Mouse (Mus musculus): ENCODE measurements around the gene Fabp7. TPM values are rescaled to one million over a fixed set of nuclear protein-coding genes. Genes with fewer than 3 reads are reported as not detected.

Fabp7 gene
- polyA plus RNA-seq, 1 experiment from 2014 or later = 31.2 TPM

GRCm38 (mm10) chr10:57745452-57745851 is 39.2 kb upstream of the Fabp7 start:
- Histone ChIP-seq H3K4me2 (replicated peaks; ENCODE audit: low read depth) (no peak overlapping the region), H3K27me3 (ENCODE audit: control insufficient read depth, insufficient read depth, low read length) (no peaks in the 10 kb centered on the region), H3K36me3 (ENCODE audit: control insufficient read depth, insufficient read depth, low read length) (no peaks in the 10 kb centered on the region), H3K27ac (replicated peaks) (no peak overlapping the region), H3K9me3 (ENCODE audit: control insufficient read depth, low read length) (no peaks in the 10 kb centered on the region), H3K4me3 (ENCODE audit: low read depth, low read length) (no peak overlapping the region), H3K9ac (ENCODE audit: low read length) (no peak overlapping the region), H3K4me1 (replicated peaks; ENCODE audit: control insufficient read depth, insufficient read depth) (no peaks in the 10 kb centered on the region)
- ATAC-seq (ENCODE audit: low FRiP score, low TSS enrichment) (no peak), DNase-seq (ENCODE audit: low spot score) (no peak)
- TF ChIP-seq EP300 (optimal IDR thresholded peaks at IDR 0.05) (no peak), CTCF (IDR thresholded peaks at IDR 0.05; ENCODE audit: low read depth) (no peak)

- ATAC-seq (ENCODE audit: low FRiP score, low TSS enrichment) = no peak
- H3K4me3 ChIP-seq (ENCODE audit: low read depth, low read length) = no peak overlapping the region
- no peaks in the 10 kb centered on the region for H3K36me3 ChIP-seq (ENCODE audit: control insufficient read depth, insufficient read depth, low read length)
- no peak overlapping the region for H3K27ac ChIP-seq (replicated peaks)
- no peak for DNase-seq (ENCODE audit: low spot score)
- H3K4me2 ChIP-seq (replicated peaks; ENCODE audit: low read depth) = no peak overlapping the region
- no peaks in the 10 kb centered on the region for H3K27me3 ChIP-seq (ENCODE audit: control insufficient read depth, insufficient read depth, low read length)
- no peak overlapping the region for H3K9ac ChIP-seq (ENCODE audit: low read length)
- TF ChIP-seq CTCF (IDR thresholded peaks at IDR 0.05; ENCODE audit: low read depth) = no peak
- TF ChIP-seq EP300 (optimal IDR thresholded peaks at IDR 0.05) = no peak
- H3K9me3 ChIP-seq (ENCODE audit: control insufficient read depth, low read length) = no peaks in the 10 kb centered on the region
- no peaks in the 10 kb centered on the region for H3K4me1 ChIP-seq (replicated peaks; ENCODE audit: control insufficient read depth, insufficient read depth)
Measured at GRCm38 (mm10) chr10:57747127-57747526, 37.6 kb upstream of the Fabp7 start.

- WGBS = 56% methylated on average over 1 of the region's 1 CpGs
- no peak overlapping the region for H3K9ac ChIP-seq (ENCODE audit: low read length)
- no peaks in the 10 kb centered on the region for H3K4me1 ChIP-seq (replicated peaks; ENCODE audit: control insufficient read depth, insufficient read depth)
- ATAC-seq (ENCODE audit: low FRiP score, low TSS enrichment) = no peak
- H3K27me3 ChIP-seq (ENCODE audit: control insufficient read depth, insufficient read depth, low read length) = no peaks in the 10 kb centered on the region
- H3K36me3 ChIP-seq (ENCODE audit: control insufficient read depth, insufficient read depth, low read length) = no peaks in the 10 kb centered on the region
- no peaks in the 10 kb centered on the region for H3K9me3 ChIP-seq (ENCODE audit: control insufficient read depth, low read length)
- H3K27ac ChIP-seq (replicated peaks) = no peak overlapping the region
- no peak for DNase-seq (ENCODE audit: low spot score)
- H3K4me2 ChIP-seq (replicated peaks; ENCODE audit: low read depth) = no peak overlapping the region
- H3K4me3 ChIP-seq (ENCODE audit: low read depth, low read length) = no peak overlapping the region
- TF ChIP-seq CTCF (IDR thresholded peaks at IDR 0.05; ENCODE audit: low read depth) (no peak), EP300 (optimal IDR thresholded peaks at IDR 0.05) (no peak)
Measured at GRCm38 (mm10) chr10:57753343-57753742, 31.3 kb upstream of the Fabp7 start.

GRCm38 (mm10) chr10:57755201-57755736 is 29.4 kb upstream of the Fabp7 start:
- no peaks in the 10 kb centered on the region for H3K27me3 ChIP-seq (ENCODE audit: control insufficient read depth, insufficient read depth, low read length)
- TF ChIP-seq CTCF (IDR thresholded peaks at IDR 0.05; ENCODE audit: low read depth) (no peak), EP300 (optimal IDR thresholded peaks at IDR 0.05) (no peak)
- H3K9ac ChIP-seq (ENCODE audit: low read length) = no peak overlapping the region
- H3K4me2 ChIP-seq (replicated peaks; ENCODE audit: low read depth) = no peak overlapping the region
- no peak overlapping the region for H3K4me3 ChIP-seq (ENCODE audit: low read depth, low read length)
- no peak overlapping the region for H3K27ac ChIP-seq (replicated peaks)
- no peak for DNase-seq (ENCODE audit: low spot score)
- no peaks in the 10 kb centered on the region for H3K9me3 ChIP-seq (ENCODE audit: control insufficient read depth, low read length)
- no peak for ATAC-seq (ENCODE audit: low FRiP score, low TSS enrichment)
- H3K36me3 ChIP-seq (ENCODE audit: control insufficient read depth, insufficient read depth, low read length) = no peaks in the 10 kb centered on the region
- no peaks in the 10 kb centered on the region for H3K4me1 ChIP-seq (replicated peaks; ENCODE audit: control insufficient read depth, insufficient read depth)
- WGBS = 86% methylated on average over 2 of the region's 2 CpGs

- no peak for TF ChIP-seq EP300 (optimal IDR thresholded peaks at IDR 0.05)
- H3K4me3 ChIP-seq (ENCODE audit: low read depth, low read length) = no peak overlapping the region
- WGBS = 95% methylated on average over 2 of the region's 2 CpGs
- no peaks in the 10 kb centered on the region for H3K9me3 ChIP-seq (ENCODE audit: control insufficient read depth, low read length)
- no peak overlapping the region for H3K27ac ChIP-seq (replicated peaks)
- H3K4me1 ChIP-seq (replicated peaks; ENCODE audit: control insufficient read depth, insufficient read depth) = no peaks in the 10 kb centered on the region
- H3K27me3 ChIP-seq (ENCODE audit: control insufficient read depth, insufficient read depth, low read length) = no peaks in the 10 kb centered on the region
- no peaks in the 10 kb centered on the region for H3K36me3 ChIP-seq (ENCODE audit: control insufficient read depth, insufficient read depth, low read length)
- ATAC-seq (ENCODE audit: low FRiP score, low TSS enrichment) (no peak), DNase-seq (ENCODE audit: low spot score) (no peak)
- H3K4me2 ChIP-seq (replicated peaks; ENCODE audit: low read depth) = no peak overlapping the region
- no peak overlapping the region for H3K9ac ChIP-seq (ENCODE audit: low read length)
Measured at GRCm38 (mm10) chr10:57758999-57759398, 25.7 kb upstream of the Fabp7 start.

GRCm38 (mm10) chr10:57760694-57761093 is 24.0 kb upstream of the Fabp7 start:
- TF ChIP-seq EP300 (optimal IDR thresholded peaks at IDR 0.05) (no peak), CTCF (IDR thresholded peaks at IDR 0.05; ENCODE audit: low read depth) (no peak)
- Histone ChIP-seq H3K27ac (replicated peaks) (no peak overlapping the region), H3K4me2 (replicated peaks; ENCODE audit: low read depth) (no peak overlapping the region), H3K9ac (ENCODE audit: low read length) (no peak overlapping the region), H3K27me3 (ENCODE audit: control insufficient read depth, insufficient read depth, low read length) (no peaks in the 10 kb centered on the region), H3K36me3 (ENCODE audit: control insufficient read depth, insufficient read depth, low read length) (no peaks in the 10 kb centered on the region), H3K9me3 (ENCODE audit: control insufficient read depth, low read length) (no peaks in the 10 kb centered on the region), H3K4me1 (replicated peaks; ENCODE audit: control insufficient read depth, insufficient read depth) (no peaks in the 10 kb centered on the region), H3K4me3 (ENCODE audit: low read depth, low read length) (no peak overlapping the region)
- ATAC-seq (ENCODE audit: low FRiP score, low TSS enrichment) (no peak), DNase-seq (ENCODE audit: low spot score) (no peak)
- WGBS = 56% methylated on average over 3 of the region's 3 CpGs

All from stomach, postnatal 0 days (tissue).